Mouse (Mus musculus) G1E (cell line): ENCODE measurements around the gene Tmem151a.
A peak's percentile ranks its signal among the peaks of the same experiment; 100 is the strongest.

Source experiments
- CTCF ChIP-seq: IDR thresholded peaks from 2 replicates; pipeline ENCODE4 v1.5.1; 2012; ENCODE audit warnings: low read depth, low read length, inconsistent platforms, mixed read lengths
- GATA1 ChIP-seq: IDR thresholded peaks from 2 replicates; pipeline ENCODE4 v1.6.1; 2012; ENCODE audit warnings: borderline replicate concordance, low read length, inconsistent platforms, mixed read lengths
- TAL1 ChIP-seq: conservative IDR thresholded peaks from 2 replicates; pipeline ENCODE4 v1.6.1; 2012; ENCODE audit warnings: low read depth, low read length, inconsistent platforms, mixed read lengths

GRCm38 (mm10) chr19:5053909-5054308, 31.4 kb downstream of the Tmem151a start:
- TF ChIP-seq CTCF (peak; percentile 97), GATA1 (no peak), TAL1 (no peak)
